Mouse (Mus musculus): ENCODE measurements around the gene Shroom3. TPM values are rescaled to one million over a fixed set of nuclear protein-coding genes. Genes with fewer than 3 reads are reported as not detected.

Shroom3 gene
- total RNA-seq (2012; rRNA removed), result not detected in 2 replicates
- polyA plus RNA-seq (2012; ENCODE audit: insufficient read depth in 1 of 2, insufficient read length in 2 of 2, low read depth in 1 of 2, low replicate concordance in 2 of 2, missing spikeins in 1 of 2), result not detected

DNA sequence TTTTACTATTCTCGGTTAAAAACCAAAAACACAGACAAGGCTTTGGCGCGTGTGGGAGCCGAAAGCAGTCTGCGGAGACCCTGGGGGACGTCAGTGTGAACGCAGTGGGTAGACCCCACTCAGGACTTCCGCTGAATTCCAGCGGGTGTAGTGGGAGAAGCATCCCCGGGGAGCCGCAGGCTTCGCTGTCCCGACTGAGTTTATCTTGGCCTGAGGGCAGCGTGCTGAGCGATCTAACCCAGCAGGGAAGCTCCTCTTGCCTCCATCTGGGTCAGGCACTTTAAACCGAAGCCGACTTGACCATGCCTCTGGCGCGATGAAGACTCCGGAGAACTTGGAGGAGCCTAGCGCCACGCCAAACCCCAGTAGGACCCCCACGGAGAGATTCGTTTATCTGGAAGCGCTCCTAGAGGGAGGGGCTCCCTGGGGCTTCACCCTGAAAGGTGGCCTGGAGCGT lies at the start of gene Shroom3:
Shroom3 (plus strand) TSS at position 85 of the 457 bp plus-strand sequence.
- no peak within 1 kb of the TSS for H3K27ac ChIP-seq (ENCODE audit: control insufficient read depth, low read depth, low read length)

DNA sequence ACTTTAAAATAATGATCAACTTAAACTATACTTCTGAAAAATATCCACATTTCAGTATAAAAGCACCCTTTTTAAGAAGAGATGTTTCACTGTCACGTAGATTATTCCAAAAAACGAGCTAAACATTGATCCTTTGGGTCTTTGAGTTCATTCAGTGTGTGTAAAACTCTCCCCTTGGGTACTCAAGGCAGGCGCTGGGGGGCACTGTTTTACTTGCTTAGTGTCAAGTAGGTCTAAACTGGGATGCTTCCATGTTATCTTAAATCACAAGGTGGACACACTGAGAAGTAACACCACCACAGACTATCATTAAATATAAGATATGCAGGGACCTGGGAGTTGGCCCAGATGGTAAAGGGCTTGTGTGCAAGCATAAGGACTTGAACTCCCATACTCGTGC lies 49.7 kb upstream of the Shroom3 start:
- peak; percentile 33 for DNase-seq (ENCODE audit: low read depth, low spot score)
- Histone ChIP-seq H3K9me3 (replicated peaks; ENCODE audit: insufficient read depth, low read length) (no peaks in the 10 kb centered on the region), H3K27ac (ENCODE audit: control insufficient read depth, low read depth, low read length) (no peak overlapping the region), H3K79me2 (ENCODE audit: control insufficient read depth, insufficient read depth, low read length, poor library complexity) (no peaks in the 10 kb centered on the region), H3K27me3 (ENCODE audit: control insufficient read depth in 1 of 2, insufficient read depth in 2 of 2, low read length in 2 of 2) (no peaks in the 10 kb centered on the region), H3K9ac (ENCODE audit: control insufficient read depth, low read depth, low read length, poor library complexity, severe bottlenecking) (no peak overlapping the region), H3K4me1 (ENCODE audit: control insufficient read depth in 1 of 2, insufficient read depth in 2 of 2, low read length in 2 of 2) (no peaks in the 10 kb centered on the region), H3K4me3 (ENCODE audit: control insufficient read depth in 1 of 2, insufficient read depth in 1 of 2, low read depth in 2 of 2, low read length in 2 of 2) (no peak overlapping the region), H3K36me3 (ENCODE audit: control insufficient read depth in 1 of 2, insufficient read depth in 2 of 2, low read length in 2 of 2) (no peaks in the 10 kb centered on the region)
- no peak for TF ChIP-seq NELFE (IDR thresholded peaks at IDR 0.05; ENCODE audit: low read depth, low read length)
- TF ChIP-seq MAFK (IDR thresholded peaks at IDR 0.05; ENCODE audit: borderline replicate concordance, low read depth, low read length), result no peak
- no peak for TF ChIP-seq USF1 (IDR thresholded peaks at IDR 0.05; ENCODE audit: low read depth, low read length)
- TF ChIP-seq TBP (IDR thresholded peaks at IDR 0.05; ENCODE audit: low read depth, low read length), result no peak
- TF ChIP-seq GABPA (IDR thresholded peaks at IDR 0.05; ENCODE audit: low read depth, low read length), result no peak
- TF ChIP-seq NRF1 (IDR thresholded peaks at IDR 0.05; ENCODE audit: insufficient read depth, low read depth, low read length, poor library complexity, severe bottlenecking), result no peak
- TF ChIP-seq E2F4 (IDR thresholded peaks at IDR 0.05; ENCODE audit: borderline replicate concordance, low read depth, low read length), result no peak
- TF ChIP-seq USF2 (IDR thresholded peaks at IDR 0.05; ENCODE audit: borderline replicate concordance in 1 of 2, insufficient read depth in 1 of 2, low read depth in 1 of 2, low read length in 2 of 2), result no peak
- no peak for TF ChIP-seq CHD1 (IDR thresholded peaks at IDR 0.05; ENCODE audit: low read depth, low read length)
- no peak for TF ChIP-seq ZNF384 (IDR thresholded peaks at IDR 0.05; ENCODE audit: low read depth, low read length)
- TF ChIP-seq RCOR1 (IDR thresholded peaks at IDR 0.05; ENCODE audit: low read depth, low read length), result no peak
- TF ChIP-seq CTCF (IDR thresholded peaks at IDR 0.05 in 2 of 3, conservative IDR thresholded peaks at IDR 0.05 in 1 of 3; ENCODE audit: control insufficient read depth in 1 of 3, insufficient read depth in 1 of 3, low read depth in 2 of 3, low read length in 3 of 3, poor library complexity in 1 of 3, severe bottlenecking in 1 of 3), result peak in 2 of 3 experiments; percentile 20 to 38; a peak in 2 of 6 replicates
- no peak for TF ChIP-seq BHLHE40 (IDR thresholded peaks at IDR 0.05; ENCODE audit: borderline replicate concordance, low read depth, low read length)
- peak; percentile 9; the same call in 1 of the 2 replicates for TF ChIP-seq RAD21 (IDR thresholded peaks at IDR 0.05; ENCODE audit: low read depth, low read length)
- TF ChIP-seq KAT2A (conservative IDR thresholded peaks at IDR 0.05; ENCODE audit: low read depth, low read length), result no peak

More for the DNA sequence above, at the start of gene Shroom3:
- no peaks in the 10 kb centered on the region for H3K79me2 ChIP-seq (ENCODE audit: control insufficient read depth, insufficient read depth, low read length, poor library complexity)
- no peaks in the 10 kb centered on the region for H3K27me3 ChIP-seq (ENCODE audit: control insufficient read depth in 1 of 2, insufficient read depth in 2 of 2, low read length in 2 of 2)
- H3K9ac ChIP-seq (ENCODE audit: control insufficient read depth, low read depth, low read length, poor library complexity, severe bottlenecking), result no peak within 1 kb of the TSS
- no peak for TF ChIP-seq GATA1 (IDR thresholded peaks at IDR 0.05; ENCODE audit: low read depth, low read length)
- no peak for TF ChIP-seq MXI1 (IDR thresholded peaks at IDR 0.05; ENCODE audit: low read depth, low read length)
- TF ChIP-seq TCF12 (IDR thresholded peaks at IDR 0.05; ENCODE audit: low read depth, low read length), result no peak
- TF ChIP-seq TBP (IDR thresholded peaks at IDR 0.05; ENCODE audit: low read depth, low read length), result no peak
- TF ChIP-seq CTCF (IDR thresholded peaks at IDR 0.05 in 2 of 3, conservative IDR thresholded peaks at IDR 0.05 in 1 of 3; ENCODE audit: control insufficient read depth in 1 of 3, insufficient read depth in 1 of 3, low read depth in 2 of 3, low read length in 3 of 3, poor library complexity in 1 of 3, severe bottlenecking in 1 of 3), result no peak
- TF ChIP-seq NELFE (IDR thresholded peaks at IDR 0.05; ENCODE audit: low read depth, low read length), result no peak
- TF ChIP-seq POLR2AphosphoS2 (IDR thresholded peaks at IDR 0.05; ENCODE audit: low read length), result no peak
- TF ChIP-seq ZC3H11A (IDR thresholded peaks at IDR 0.05; ENCODE audit: low read depth, low read length), result no peak
- TF ChIP-seq MYC (IDR thresholded peaks at IDR 0.05; ENCODE audit: low read depth, low read length), result no peak
- H3K4me1 ChIP-seq (ENCODE audit: control insufficient read depth in 1 of 2, insufficient read depth in 2 of 2, low read length in 2 of 2), result no peaks in the 10 kb centered on the region
- DNase-seq (ENCODE audit: low read depth, low spot score), result no peak
- H3K9me3 ChIP-seq (replicated peaks; ENCODE audit: insufficient read depth, low read length), result no peaks in the 10 kb centered on the region
- H3K4me3 ChIP-seq (ENCODE audit: control insufficient read depth in 1 of 2, insufficient read depth in 1 of 2, low read depth in 2 of 2, low read length in 2 of 2), result no peak within 1 kb of the TSS
- no peaks in the 10 kb centered on the region for H3K36me3 ChIP-seq (ENCODE audit: control insufficient read depth in 1 of 2, insufficient read depth in 2 of 2, low read length in 2 of 2)
